Mouse (Mus musculus) urinary bladder, adult 18-20 months (tissue): ENCODE measurements at regions not wholly inside any gene's neighbourhood (a gene's known extent, or its start where the extent isn't known, plus 50 kb on each side); places are given as distances from the start of the nearest gene placed in this dataset.

ENCODE experiments used
- DNase-seq, 2 experiments: peaks; one replicate each; pipeline ENCODE4 v3.0.0; 2022; ENCODE audit warnings: low spot score in 2 of 2, mixed read lengths in 2 of 2

DNA sequence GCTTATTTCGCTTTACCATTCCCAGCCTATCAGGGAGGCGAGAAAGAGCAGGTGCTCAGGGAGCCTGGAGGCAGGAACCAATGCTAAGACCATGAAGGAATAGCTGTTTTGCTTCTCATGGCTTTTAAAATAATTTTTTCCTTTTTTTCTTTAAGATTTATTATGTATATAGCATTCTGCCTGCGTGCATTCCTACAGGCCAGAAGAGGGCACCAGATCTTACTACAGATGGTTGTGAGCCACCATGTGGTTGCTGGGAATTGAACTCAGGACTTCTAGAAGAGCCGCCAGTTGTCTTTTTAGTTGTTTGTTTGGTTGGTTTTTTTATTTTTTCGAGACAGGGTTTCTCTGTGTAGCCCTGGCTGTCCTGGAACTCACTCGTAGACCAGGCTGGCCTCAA, 113.6 kb upstream of the Armc2 start:
- no peak for DNase-seq

DNA sequence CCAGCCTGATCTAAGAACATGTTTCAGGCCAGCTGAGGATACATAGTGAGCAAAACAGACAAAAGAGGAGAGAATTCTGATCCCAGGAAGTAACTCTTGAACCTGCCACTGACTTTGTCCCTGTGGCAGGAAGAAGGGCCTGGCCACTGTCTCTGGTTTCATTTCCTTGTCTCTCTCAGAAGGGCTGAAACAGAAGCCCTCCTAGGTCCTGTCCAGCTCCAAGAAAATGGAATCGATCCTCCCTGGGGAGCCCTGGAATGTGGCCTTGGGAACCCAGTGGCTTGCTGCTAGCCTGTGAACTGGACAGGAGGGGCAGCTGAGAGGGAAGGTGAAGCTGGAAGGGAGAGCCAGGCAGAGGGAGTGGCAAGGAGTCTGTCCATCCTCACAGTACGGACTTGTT, 113.1 kb upstream of the Armc2 start:
- no peak for DNase-seq

DNA sequence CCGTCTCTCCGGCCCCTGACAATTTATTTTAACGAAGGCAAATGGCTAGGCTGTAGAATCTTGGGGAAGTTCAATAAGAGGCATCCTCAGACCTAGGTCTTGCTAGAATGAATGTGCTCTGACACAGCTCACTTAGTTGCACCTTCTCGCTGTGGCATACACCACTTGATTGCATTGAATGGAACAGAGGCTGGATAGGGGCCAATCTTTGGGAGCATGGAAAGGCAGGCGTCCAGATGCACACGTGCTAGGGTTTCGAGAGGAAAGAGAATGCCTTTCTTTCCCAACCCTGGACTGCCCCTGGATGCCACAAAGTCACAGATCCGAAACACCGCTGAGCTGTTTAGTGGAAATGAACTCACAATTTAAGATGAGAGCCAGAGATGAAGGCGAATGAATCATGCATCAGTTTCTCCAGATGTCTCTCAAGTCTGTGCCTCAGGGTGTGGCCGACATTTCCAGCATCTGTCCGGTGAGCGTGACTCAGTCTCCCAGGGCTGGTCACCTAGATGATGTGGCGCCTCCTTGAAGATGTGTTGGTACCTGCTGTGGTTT, 109.7 kb upstream of the Armc2 start:
- no peak for DNase-seq

DNA sequence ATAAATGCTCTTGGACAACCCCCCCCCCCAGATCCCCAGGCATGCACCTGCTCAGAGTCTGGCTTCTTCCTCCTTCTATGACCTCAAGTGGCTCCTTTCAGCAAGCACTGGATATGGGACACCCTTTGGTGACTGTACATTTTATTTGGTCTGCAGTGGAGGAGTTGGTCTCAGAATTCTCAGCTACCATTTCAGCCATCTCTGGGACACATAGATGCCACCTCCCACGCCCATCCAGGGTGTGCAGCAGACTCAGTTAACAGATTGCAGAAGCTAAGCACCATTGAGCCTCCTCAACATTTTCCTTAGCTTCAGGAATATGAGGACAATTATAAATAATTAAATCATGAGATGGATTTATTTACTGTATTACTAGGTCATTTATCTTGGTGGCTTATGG, 108.6 kb upstream of the Armc2 start:
- DNase-seq = no peak

DNA sequence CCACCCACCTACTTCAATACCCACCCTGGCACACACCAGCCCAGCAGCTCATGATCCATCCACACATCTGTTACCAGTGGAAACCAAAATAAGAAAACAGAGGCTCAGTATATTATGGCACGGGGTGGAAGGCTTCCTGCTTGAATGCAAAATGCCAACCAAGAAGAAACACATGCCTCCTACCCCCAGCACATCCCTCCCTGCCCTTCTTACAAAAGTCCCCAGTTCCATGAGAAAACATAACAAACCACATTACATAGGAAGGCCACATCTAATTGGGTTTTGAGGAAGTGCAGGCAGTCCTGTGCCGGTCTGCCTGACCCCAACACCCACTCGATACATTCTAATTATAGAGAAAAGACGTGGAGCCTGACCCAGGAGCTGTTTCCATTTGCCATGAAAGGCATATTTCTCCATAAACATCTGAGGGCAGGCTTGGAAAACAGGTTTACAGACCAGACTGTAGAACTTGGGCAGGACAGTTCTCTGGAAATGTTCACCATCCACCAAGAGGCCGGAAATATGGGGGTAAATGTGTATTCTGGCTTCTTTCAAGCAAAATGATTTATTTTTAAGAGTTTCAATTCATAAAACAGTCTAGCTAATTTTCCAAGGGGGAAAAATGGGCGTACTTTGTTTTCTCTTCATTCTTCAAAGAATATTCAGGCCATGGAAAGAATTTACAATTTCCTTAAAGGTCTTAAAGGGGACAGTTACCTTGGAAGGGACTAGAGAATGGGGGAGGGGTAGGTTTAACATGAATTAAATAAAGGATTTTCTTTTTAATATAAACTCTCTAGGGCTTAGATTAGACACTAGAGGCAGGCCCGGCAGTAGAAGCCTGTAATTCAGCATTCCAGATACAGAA, 104.8 kb upstream of the Armc2 start:
- DNase-seq = no peak

DNA sequence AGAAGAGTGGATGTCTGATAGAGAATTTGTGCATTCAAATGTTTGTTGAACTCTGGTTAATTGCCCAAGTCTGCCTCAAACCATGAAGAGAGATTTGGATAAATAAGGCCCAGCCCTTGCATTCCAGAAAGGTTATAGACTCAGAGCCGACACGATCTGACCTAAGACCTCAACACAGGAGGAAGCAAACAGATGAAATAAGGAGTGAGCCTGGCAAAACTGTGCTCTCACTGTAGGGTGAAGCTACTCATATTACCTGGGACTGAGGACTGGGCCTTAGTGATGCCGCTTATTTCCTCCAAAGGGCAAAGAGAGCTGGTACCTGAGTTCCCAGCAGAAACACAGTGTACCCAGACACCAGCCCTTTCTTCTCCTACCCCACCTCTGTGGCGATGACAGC, 103.7 kb upstream of the Armc2 start:
- DNase-seq = no peak

DNA sequence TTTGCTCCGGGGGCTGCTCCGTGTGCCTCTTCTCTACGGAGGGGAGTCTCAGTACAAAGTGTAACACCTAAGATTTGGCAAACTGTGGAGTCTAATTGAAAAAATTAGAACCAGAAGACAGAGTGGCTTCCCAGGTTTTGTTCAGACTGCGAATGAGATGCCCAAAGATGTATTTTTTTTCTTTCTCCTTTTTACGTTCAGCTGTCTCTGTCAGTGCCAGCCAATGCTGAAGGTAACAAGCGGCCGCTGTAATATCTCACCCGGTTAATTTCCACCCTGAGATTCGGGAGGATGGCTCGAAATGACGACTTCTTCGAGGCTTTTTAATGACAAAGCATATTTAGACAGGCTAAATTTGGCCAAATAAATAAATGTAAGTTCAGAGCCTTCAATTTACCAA, 101.1 kb upstream of the Armc2 start:
- DNase-seq = no peak

DNA sequence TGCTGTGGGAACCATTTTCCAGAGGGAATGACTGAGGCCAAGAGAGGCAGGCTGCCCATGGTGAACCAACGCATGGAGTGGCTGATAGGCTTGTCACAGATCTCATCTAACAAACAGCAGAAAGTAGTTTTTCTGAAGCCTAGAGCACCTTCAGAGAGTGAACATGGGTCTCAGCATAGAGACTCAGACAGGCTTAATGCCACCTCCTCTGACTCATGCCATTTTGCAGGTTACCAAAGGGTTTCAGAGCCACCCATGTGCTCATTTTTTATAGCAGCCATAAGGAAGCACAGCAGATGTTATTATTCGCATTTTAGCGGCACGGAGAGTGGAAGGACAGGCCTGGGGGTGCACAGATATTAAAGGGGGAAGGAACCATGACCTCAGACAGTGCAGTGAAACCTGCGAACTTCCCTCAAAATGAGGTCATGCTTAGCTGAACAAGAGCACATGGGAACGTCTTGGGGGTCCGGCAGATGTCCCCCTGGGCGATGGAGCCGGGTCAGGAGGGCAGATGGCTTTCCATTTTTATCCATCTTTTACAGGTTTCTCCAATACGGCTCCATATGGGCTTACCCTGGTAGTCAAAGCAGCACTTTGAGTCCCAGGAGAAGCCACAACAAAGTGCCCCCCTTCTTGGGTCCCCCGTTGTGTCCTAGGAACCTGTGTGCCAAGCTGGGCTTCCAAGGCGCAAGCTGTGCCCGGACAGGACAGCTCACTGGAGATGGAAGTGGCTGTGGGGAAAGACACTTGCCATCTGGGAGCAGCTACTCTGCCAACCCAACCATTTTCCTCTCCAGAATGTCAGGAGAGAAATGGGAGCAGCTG, 100.3 kb upstream of the Armc2 start:
- DNase-seq = no peak

DNA sequence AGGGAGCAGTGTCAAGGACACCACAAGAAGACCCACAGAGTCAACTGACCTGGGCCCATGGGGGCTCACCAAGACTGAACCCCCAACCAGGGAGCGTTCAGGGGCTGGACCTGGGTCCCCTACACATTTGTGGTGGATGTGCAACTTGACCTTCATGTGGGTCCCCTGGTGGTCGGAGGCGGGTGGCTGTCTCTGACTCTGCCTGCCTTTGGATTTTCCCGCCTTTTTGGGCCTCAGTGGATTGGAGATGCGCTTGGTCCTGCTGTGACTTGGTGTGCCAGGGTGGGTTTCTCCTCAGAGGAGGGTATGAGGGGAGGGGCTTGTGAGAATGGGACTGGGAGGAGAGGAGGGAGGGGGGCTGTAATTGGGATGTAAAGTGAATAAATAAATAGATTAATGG, 99.3 kb upstream of the Armc2 start:
- DNase-seq = no peak

DNA sequence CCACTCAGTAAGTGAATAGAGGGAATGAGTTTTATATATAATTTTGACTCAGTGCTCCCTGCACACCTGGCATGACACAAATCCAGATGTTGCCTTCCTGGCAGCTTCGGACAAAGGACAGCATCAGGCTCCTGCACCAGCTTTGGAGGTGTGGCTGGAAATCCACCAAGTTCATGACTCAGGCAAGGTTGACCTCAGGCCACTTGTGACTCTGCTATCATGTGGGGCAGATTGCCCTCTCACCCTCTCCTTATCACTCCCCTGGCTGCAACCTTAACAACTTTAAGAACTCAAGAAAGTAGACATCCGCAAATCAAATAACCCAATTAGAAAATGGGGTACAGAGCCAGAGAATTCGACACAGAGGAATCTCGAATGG, 97.7 kb upstream of the Armc2 start:
- no peak for DNase-seq

DNA sequence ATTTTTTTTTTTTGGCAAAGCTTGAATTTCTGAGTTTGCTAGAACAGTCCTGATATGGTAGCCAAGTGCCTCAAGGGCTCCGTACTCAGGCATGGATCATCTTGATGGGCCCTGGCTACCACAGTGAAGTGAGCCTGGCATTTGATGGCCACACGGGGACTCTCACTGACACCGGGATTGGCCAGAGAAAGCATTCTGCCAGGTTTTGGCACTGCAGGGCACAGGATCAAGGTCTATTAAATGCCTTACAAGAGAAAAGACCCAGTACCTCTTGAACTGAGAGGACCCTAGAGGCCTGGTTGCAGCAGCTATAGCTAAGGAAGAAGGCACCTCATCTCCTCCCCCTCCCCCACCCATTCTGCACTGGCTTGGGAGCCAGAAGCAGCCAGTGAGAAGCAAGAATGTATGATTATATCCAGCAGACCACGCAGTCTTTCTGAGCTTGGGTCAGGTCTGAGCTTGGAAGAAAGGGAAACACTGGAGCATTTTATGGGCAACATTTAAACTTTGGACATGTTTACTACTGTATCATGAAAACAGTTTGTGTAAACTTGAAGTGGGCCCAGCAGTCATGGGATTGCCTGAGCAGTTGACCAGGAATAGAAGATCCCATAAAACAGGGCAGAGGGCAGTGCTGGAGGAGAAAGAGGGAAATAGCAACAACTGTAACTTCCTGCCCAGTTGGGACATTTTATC, 97.1 kb upstream of the Armc2 start:
- DNase-seq = no peak

DNA sequence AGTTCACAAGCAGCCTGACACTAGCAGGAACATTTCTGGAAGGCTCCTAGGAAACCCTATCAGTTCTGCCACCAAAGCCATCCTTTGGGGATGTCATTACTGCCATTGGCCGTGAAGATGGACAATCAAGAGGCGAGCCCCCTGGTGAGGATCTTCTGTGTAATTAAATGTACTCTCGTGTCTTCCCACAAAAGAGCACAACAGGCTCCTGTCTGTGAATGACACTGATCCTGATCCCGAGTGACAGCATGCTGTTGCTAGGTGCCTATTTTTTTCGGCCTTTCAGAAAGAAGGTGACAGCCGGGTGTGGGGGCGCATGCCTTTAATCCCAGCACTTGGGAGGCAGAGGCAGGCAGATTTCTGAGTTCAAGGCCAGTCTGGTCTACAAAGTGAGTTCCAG, 92.5 kb upstream of the Armc2 start:
- DNase-seq = no peak

DNA sequence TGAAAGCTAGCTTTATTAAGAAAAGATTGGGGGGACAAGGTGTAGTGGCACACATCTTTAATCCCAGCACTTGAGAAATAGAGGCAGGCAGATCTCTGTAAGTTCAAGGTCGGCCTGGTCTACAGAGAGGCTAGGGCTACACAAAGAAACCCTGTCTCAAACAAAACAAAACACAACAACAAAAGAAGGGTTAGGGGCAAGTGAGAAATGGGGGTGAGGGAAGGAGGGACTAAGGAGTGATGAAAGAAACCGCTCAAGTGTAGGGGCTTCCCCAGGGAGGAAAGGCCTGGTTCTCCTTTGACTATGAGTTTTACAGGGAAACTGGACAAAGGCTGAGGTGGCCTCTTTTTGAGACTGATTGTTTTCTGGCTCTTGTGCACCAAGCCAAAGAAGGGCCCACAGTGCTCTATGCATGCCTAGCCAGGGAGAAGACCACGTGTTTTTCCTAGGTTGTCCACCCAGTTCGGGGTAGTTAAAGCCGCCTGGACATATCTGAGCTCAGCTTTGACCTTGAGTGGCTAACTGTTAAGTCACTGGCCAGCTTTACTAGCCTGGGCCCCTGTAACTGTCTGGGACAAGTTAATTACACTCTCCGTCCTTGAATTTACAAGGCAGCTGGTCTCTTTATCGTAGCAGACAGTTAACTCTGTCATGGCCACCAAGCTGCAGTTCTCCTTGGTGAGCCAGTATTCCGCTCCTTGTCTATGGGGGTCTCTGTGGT, 90.2 kb upstream of the Armc2 start:
- DNase-seq = no peak

DNA sequence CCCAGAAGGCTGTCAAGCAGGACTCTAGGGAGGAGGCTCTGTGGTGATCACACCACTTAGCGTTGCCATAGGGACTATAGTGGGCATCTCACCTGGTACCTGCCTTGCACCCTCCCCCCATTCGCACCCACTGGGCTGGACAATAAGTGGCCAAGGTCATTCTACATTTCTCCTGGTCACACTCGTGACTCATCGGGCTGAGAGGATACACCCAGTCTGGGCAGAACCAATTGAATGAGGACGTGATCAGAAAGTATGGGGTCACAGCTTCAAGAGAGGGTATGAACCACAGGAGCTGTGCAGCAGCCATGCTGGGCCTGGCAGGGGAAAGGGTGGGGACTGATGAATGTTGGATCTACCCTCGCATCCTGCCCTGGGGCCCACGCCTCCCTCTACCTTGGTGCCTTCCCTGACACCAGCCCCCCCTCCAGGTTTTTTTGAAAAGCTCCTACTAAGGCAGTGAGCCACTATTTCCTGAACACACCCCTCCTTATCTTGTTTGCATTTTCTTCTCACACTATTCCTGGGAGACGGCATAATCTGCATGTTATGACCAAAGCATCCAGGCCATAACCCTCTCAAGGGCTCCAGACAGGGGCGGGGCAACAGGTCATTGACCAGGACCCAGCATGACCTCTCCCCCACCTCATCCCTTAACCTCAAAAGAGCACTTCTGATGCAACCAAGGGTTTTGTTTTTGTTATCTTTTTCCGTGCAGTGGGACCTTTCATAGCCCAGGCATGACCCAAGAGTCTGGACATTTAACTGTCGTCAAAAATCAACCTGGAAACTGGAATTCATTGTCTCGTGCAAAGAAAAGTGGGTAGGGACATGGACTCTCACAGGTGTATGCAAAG, 89.4 kb upstream of the Armc2 start:
- DNase-seq = no peak

DNA sequence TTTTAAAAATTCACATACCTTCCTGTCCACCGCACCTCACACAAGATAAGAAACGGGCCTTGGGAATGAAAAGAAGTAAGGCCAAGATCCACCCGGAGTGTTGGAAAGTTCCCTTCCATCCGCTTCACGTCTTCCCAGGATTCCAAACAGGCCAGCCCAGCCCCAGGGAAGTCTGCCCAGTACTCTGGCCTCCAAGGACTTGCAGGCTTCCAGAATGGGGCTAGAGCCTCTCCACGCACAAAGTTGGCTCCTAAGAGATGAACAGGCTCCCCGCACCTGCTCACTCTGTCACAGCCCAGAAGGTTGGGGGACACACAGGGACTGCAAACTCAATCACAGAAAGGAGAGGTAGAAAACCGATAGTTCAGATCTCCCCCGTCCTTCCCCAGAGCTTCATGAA, 88.4 kb upstream of the Armc2 start:
- no peak for DNase-seq

DNA sequence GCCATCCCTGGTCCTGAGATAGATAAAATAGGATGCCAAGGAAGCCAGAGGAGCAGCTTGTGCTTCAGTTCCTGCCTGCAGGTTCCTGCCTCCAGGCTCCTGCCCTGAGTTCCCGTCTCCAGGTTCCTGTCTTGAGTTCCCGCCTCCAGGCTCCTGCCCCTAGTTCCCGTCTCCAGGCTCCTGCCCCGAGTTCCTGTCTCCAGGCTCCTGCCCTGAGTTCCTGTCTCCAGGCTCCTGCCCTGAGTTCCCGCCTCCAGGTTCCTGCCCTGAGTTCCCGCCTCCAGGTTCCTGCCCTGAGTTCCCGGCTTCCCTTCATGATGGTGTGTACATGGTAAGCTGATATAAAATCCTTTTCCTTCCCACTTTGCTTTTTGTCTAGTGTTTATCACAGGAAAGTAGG, 86.8 kb upstream of the Armc2 start:
- no peak for DNase-seq

DNA sequence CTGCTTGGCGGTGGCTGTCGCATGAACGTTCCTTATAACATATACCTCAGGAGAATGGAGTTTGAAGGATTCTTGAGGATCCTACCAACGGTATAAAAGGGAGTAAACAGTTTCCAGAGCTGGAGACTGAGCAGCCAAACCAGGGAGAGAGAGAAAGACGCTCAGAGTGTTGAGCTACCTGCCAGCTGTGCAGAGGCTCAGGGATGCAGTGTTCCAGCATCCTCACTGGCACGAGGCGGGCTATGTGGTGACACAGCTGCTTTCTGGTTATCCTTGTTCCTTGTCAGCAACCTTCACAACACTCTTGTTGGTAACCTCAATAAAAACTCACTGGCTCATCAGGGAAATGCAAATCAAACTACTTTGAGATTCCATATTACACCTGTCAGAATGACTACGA, 84.1 kb upstream of the Armc2 start:
- DNase-seq = no peak

DNA sequence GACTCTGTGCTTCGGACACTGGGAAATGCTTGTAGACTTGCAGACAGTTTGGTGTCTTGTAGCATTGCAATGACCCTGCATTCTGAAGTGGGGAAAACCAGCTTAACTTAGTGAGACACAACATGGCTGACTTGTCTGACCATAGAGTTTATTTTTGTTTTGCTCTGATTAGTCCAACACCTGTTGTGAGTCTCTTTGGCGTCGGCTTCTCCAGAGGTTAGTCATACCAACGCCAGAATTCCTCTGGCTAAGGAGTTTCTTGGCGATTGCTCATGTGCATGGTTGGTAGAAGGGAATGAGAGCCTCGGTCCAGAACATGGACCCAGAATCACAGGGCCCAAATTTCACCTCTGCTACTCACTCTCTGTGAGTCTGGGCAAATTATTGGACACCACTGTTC, 82.9 kb upstream of the Armc2 start:
- no peak for DNase-seq

DNA sequence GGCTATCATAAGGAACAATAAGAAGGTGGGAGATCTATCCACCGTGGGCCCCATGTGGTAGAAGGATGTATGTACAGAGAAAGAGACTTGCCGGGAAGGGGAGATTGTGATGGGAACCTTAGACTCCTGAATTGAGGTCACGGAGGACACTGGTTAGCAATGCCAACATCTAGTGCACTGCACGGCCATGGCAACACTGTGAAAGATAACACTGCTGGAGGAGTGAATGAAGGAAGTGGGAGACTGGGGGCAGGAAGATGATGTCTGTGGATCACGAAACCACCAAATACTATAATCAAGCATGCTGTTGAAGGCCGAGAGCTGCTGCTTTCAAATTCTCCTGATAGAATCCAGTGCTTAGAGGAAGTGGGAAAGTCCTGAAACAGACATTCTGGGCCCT, 78.7 kb upstream of the Armc2 start:
- no peak for DNase-seq

DNA sequence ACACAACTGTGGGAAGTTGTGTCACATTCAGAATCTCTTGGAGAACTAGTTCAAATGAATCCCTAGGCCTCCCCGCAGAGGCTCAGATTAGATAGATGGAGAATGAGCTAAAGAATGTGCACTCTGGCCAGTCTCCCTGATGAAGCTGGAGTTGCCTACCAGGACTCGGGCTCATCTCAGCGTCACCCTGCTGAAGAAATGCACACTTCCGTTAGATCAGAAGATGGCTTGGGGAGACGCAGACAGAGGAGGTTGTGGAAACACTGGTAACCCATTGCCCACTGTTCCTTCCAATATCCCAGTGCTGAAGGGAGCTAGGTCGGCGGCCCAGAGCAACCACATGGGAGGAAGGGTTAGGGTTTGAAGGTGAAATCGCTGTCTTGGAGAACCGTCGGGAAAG, 77.7 kb upstream of the Armc2 start:
- no peak for DNase-seq
